8 mouse cellular contexts compared by ENCODE assay signal in genomic region chr1:171328244-171328643, GRCm38 (mm10). TPM values are rescaled to one million over a fixed set of nuclear protein-coding genes. Genes with fewer than 3 reads are reported as not detected.
DNase-seq lines count a peak whose midpoint lies in the region; ATAC-seq and TF ChIP-seq lines count a peak whose summit lies in the region.

No protein-coding gene starts in this region.

- no peak for DNase-seq in heart, adult 8-10 months (ENCODE audit: low spot score)
- no peak for DNase-seq in G1E (ENCODE audit: low spot score)
- DNase-seq in forebrain, embryonic 11.5 days (ENCODE audit: low spot score), result no peak
- peak; percentile 14 for DNase-seq in splenic B cell, adult 2 months (ENCODE audit: low read depth, low spot score)
- no peak for DNase-seq in left cerebral cortex, adult 11 months (ENCODE audit: low spot score)
- no peak for DNase-seq in thymus, postnatal 0 days (ENCODE audit: low spot score)

- H3K27ac ChIP-seq in heart, embryonic 12.5 days (ENCODE audit: poor library complexity, severe bottlenecking), result peak overlapping the region; percentile 98
- H3K27ac ChIP-seq in forebrain, embryonic 11.5 days (ENCODE audit: low read depth, low read length), result peak overlapping the region; percentile 99
- peak overlapping the region; percentile 99 for H3K27ac ChIP-seq in limb, embryonic 15.5 days

- peaks cover 35% of the 10 kb centered on the region for H3K4me1 ChIP-seq in heart, embryonic 12.5 days (replicated peaks)
- peaks cover 49% of the 10 kb centered on the region for H3K4me1 ChIP-seq in G1E (ENCODE audit: insufficient read depth, low read depth, low read length)
- peaks cover 10% of the 10 kb centered on the region; the same call in 1 of the 2 replicates for H3K4me1 ChIP-seq in forebrain, embryonic 11.5 days (replicated peaks; ENCODE audit: control insufficient read depth, insufficient read depth, low read length)
- peaks cover 32% of the 10 kb centered on the region for H3K4me1 ChIP-seq in limb, embryonic 15.5 days

- ATAC-seq in heart, embryonic 12.5 days (ENCODE audit: insufficient number of reproducible peaks, low FRiP score), result no peak
- ATAC-seq in G1E (ENCODE audit: extremely low read depth, insufficient number of reproducible peaks, low FRiP score, poor library complexity, severe bottlenecking), result no peak
- no peak for ATAC-seq in forebrain, embryonic 11.5 days (replicated peaks; ENCODE audit: low FRiP score)
- ATAC-seq in limb, embryonic 15.5 days (ENCODE audit: insufficient number of reproducible peaks, low FRiP score, low TSS enrichment, low read depth), result no peak

- H3K9me3 ChIP-seq in heart, embryonic 12.5 days (replicated peaks), result no peaks in the 10 kb centered on the region
- no peaks in the 10 kb centered on the region for H3K9me3 ChIP-seq in G1E (replicated peaks)
- H3K9me3 ChIP-seq in forebrain, embryonic 11.5 days (ENCODE audit: control insufficient read depth, low read length), result no peaks in the 10 kb centered on the region
- no peaks in the 10 kb centered on the region for H3K9me3 ChIP-seq in limb, embryonic 15.5 days

- H3K4me3 ChIP-seq in heart, embryonic 12.5 days, result peak overlapping the region; percentile 90
- peak overlapping the region; percentile 90 for H3K4me3 ChIP-seq in G1E (ENCODE audit: low read depth, low read length)
- peak overlapping the region; percentile 74 for H3K4me3 ChIP-seq in forebrain, embryonic 11.5 days (ENCODE audit: low read depth, low read length)
- peak overlapping the region; percentile 83 for H3K4me3 ChIP-seq in limb, embryonic 15.5 days

- H3K9ac ChIP-seq in heart, embryonic 12.5 days, result peak overlapping the region; percentile 95
- H3K9ac ChIP-seq in forebrain, embryonic 11.5 days (ENCODE audit: low read length), result peak overlapping the region; percentile 96
- peak overlapping the region; percentile 92 for H3K9ac ChIP-seq in limb, embryonic 15.5 days

- no peaks in the 10 kb centered on the region for H3K27me3 ChIP-seq in heart, embryonic 12.5 days (replicated peaks)
- H3K27me3 ChIP-seq in G1E (ENCODE audit: insufficient read depth, low read length), result no peaks in the 10 kb centered on the region
- no peaks in the 10 kb centered on the region for H3K27me3 ChIP-seq in forebrain, embryonic 11.5 days (ENCODE audit: control insufficient read depth, insufficient read depth, low read length)
- no peaks in the 10 kb centered on the region for H3K27me3 ChIP-seq in limb, embryonic 15.5 days
- H3K27me3 ChIP-seq in splenic B cell, adult 2 months (ENCODE audit: control insufficient read depth, insufficient read depth, low read length, poor library complexity, severe bottlenecking), result no peaks in the 10 kb centered on the region; the same call in 1 of the 2 replicates

- peak overlapping the region; percentile 99 for H3K4me2 ChIP-seq in heart, embryonic 12.5 days
- H3K4me2 ChIP-seq in forebrain, embryonic 11.5 days (ENCODE audit: low read depth, low read length, severe bottlenecking), result peak overlapping the region; percentile 91
- peak overlapping the region; percentile 66 for H3K4me2 ChIP-seq in limb, embryonic 15.5 days

- 27% methylated on average over 9 of the region's 9 CpGs for WGBS in heart, embryonic 12.5 days
- 47% methylated on average over 9 of the region's 9 CpGs for WGBS in forebrain, embryonic 11.5 days
- WGBS in limb, embryonic 15.5 days, result 24% methylated on average over 9 of the region's 9 CpGs

- H3K36me3 ChIP-seq in heart, embryonic 12.5 days, result peaks cover 19% of the 10 kb centered on the region
- H3K36me3 ChIP-seq in G1E (replicated peaks), result peaks cover 48% of the 10 kb centered on the region
- no peaks in the 10 kb centered on the region for H3K36me3 ChIP-seq in forebrain, embryonic 11.5 days (ENCODE audit: control insufficient read depth, insufficient read depth, low read length)
- H3K36me3 ChIP-seq in limb, embryonic 15.5 days, result peaks cover 10% of the 10 kb centered on the region; the same call in 1 of the 2 replicates
- 0 out of 2 replicates have a peak, but pooled peaks cover 1% of the 10 kb centered on the region for H3K36me3 ChIP-seq in splenic B cell, adult 2 months (ENCODE audit: control insufficient read depth, insufficient read depth, low read length, poor library complexity, severe bottlenecking)

- TF ChIP-seq CTCF in G1E (IDR thresholded peaks at IDR 0.05; ENCODE audit: low read depth, low read length), result no peak

RNA-seq across cellular contexts. Expression of gene Dedd, which starts 0.7 kb away (rescaled TPM):
- polyA plus RNA-seq in heart, embryonic 12.5 days (2016; fragmentation: Nextera tagmentation; extraction: Ambion mirVana), result 38.6 and 43.3 TPM in 2 replicates
- total RNA-seq in heart, adult 8-10 months (2022), result 10 to 100 TPM; 21.2 to 26.1 (median 21.9) TPM
- 53.6 and 56.4 TPM in 2 replicates for total RNA-seq in G1E (2014; fragmentation: Nextera tagmentation)
- total RNA-seq in G1E (2017), result 14.3 and 17.0 TPM in 2 replicates
- 17.7 and 29.9 TPM in 2 replicates for polyA plus RNA-seq in G1E (2012)
- polyA plus RNA-seq in forebrain, embryonic 11.5 days (2014; fragmentation: Nextera tagmentation; extraction: Ambion mirVana), result 46.5 and 46.7 TPM in 2 replicates
- 52.2 and 56.9 TPM in 2 replicates for polyA plus RNA-seq in limb, embryonic 15.5 days (2015; fragmentation: Nextera tagmentation; extraction: Ambion mirVana)
- polyA plus RNA-seq in thymus, postnatal 0 days (2015; fragmentation: Nextera tagmentation; extraction: Ambion mirVana), result 44.2 and 47.8 TPM in 2 replicates

RNA-seq across cellular contexts. Expression of gene Nit1, which starts 17.2 kb away (rescaled TPM):
- polyA plus RNA-seq in heart, embryonic 12.5 days (2016; fragmentation: Nextera tagmentation; extraction: Ambion mirVana), result 31.9 and 33.9 TPM in 2 replicates
- 10 to 100 TPM; 26.9 to 36.8 (median 29.4) TPM for total RNA-seq in heart, adult 8-10 months (2022)
- total RNA-seq in G1E (2014; fragmentation: Nextera tagmentation) (17.9 and 22.4 TPM in 2 replicates), G1E (2017) (57.9 and 58.9 TPM in 2 replicates)
- polyA plus RNA-seq in G1E (2012), result 9.4 and 11.3 TPM in 2 replicates
- polyA plus RNA-seq in forebrain, embryonic 11.5 days (2014; fragmentation: Nextera tagmentation; extraction: Ambion mirVana), result 31.7 and 35.6 TPM in 2 replicates
- polyA plus RNA-seq in limb, embryonic 15.5 days (2015; fragmentation: Nextera tagmentation; extraction: Ambion mirVana), result 38.8 and 38.9 TPM in 2 replicates
- polyA plus RNA-seq in thymus, postnatal 0 days (2015; fragmentation: Nextera tagmentation; extraction: Ambion mirVana), result 39.0 and 44.0 TPM in 2 replicates

RNA-seq across cellular contexts. Expression of gene Pfdn2, which starts 17.2 kb away (rescaled TPM):
- 96.8 and 111 TPM in 2 replicates for polyA plus RNA-seq in heart, embryonic 12.5 days (2016; fragmentation: Nextera tagmentation; extraction: Ambion mirVana)
- 100 to 1,000 TPM in 1 of 4 experiments, 10 to 100 TPM in 3; 55.3 to 103 (median 78.2) TPM for total RNA-seq in heart, adult 8-10 months (2022)
- total RNA-seq in G1E (2014; fragmentation: Nextera tagmentation) (32.4 and 47.3 TPM in 2 replicates), G1E (2017) (19.6 and 22.3 TPM in 2 replicates)
- polyA plus RNA-seq in G1E (2012), result 16.9 and 20.1 TPM in 2 replicates
- 58.4 and 65.7 TPM in 2 replicates for polyA plus RNA-seq in forebrain, embryonic 11.5 days (2014; fragmentation: Nextera tagmentation; extraction: Ambion mirVana)
- polyA plus RNA-seq in limb, embryonic 15.5 days (2015; fragmentation: Nextera tagmentation; extraction: Ambion mirVana), result 93.0 and 95.1 TPM in 2 replicates
- polyA plus RNA-seq in thymus, postnatal 0 days (2015; fragmentation: Nextera tagmentation; extraction: Ambion mirVana), result 87.5 and 92.2 TPM in 2 replicates

RNA-seq across cellular contexts. Expression of gene Klhdc9, which starts 32.4 kb away (rescaled TPM):
- polyA plus RNA-seq in heart, embryonic 12.5 days (2016; fragmentation: Nextera tagmentation; extraction: Ambion mirVana), result 0.46 and 0.74 TPM in 2 replicates
- under 1 TPM in 1 of 4 experiments, not detected in 3; 0.16 TPM for total RNA-seq in heart, adult 8-10 months (2022)
- total RNA-seq in G1E (2014; fragmentation: Nextera tagmentation) (2.6 TPM in 1 of 2 replicates, not detected in the other), G1E (2017) (0.33 and 0.64 TPM in 2 replicates)
- polyA plus RNA-seq in G1E (2012), result 1.4 TPM in 2 replicates
- polyA plus RNA-seq in forebrain, embryonic 11.5 days (2014; fragmentation: Nextera tagmentation; extraction: Ambion mirVana), result 1.7 and 2.3 TPM in 2 replicates
- 1.5 TPM in 2 replicates for polyA plus RNA-seq in limb, embryonic 15.5 days (2015; fragmentation: Nextera tagmentation; extraction: Ambion mirVana)
- 0.76 and 1.4 TPM in 2 replicates for polyA plus RNA-seq in thymus, postnatal 0 days (2015; fragmentation: Nextera tagmentation; extraction: Ambion mirVana)

RNA-seq across cellular contexts. Expression of gene Ufc1, which starts 33.4 kb away (rescaled TPM):
- polyA plus RNA-seq in heart, embryonic 12.5 days (2016; fragmentation: Nextera tagmentation; extraction: Ambion mirVana), result 84.1 and 86.2 TPM in 2 replicates
- total RNA-seq in heart, adult 8-10 months (2022), result 10 to 100 TPM; 88.2 to 96.3 (median 90.7) TPM
- total RNA-seq in G1E (2014; fragmentation: Nextera tagmentation) (33.4 and 34.3 TPM in 2 replicates), G1E (2017) (96.2 and 111 TPM in 2 replicates)
- polyA plus RNA-seq in G1E (2012), result 38.5 and 47.9 TPM in 2 replicates
- polyA plus RNA-seq in forebrain, embryonic 11.5 days (2014; fragmentation: Nextera tagmentation; extraction: Ambion mirVana), result 92.4 and 97.5 TPM in 2 replicates
- 113 and 116 TPM in 2 replicates for polyA plus RNA-seq in limb, embryonic 15.5 days (2015; fragmentation: Nextera tagmentation; extraction: Ambion mirVana)
- polyA plus RNA-seq in thymus, postnatal 0 days (2015; fragmentation: Nextera tagmentation; extraction: Ambion mirVana), result 109 and 111 TPM in 2 replicates
